Mouse (Mus musculus) left cerebral cortex, postnatal 4 days (tissue): ENCODE results near the gene Gm21800. TPM values are rescaled to one million over a fixed set of nuclear protein-coding genes. Genes with fewer than 3 reads are reported as not detected.
"Not testable (repeated sequence)": the region's sequence is repeated elsewhere in the genome, so short reads cannot be mapped to it uniquely, and the experiment has no call there.

Source experiments
- DNase-seq: peaks from one replicate; pipeline ENCODE4 v3.0.0-alpha.2; 2022
- intact Hi-C: fragments of 180-260 bp; cut with DNase I; formaldehyde crosslinking; loops from one replicate; pipeline ENCODE4 v1.15.1; 2025
- total RNA-seq, 2 experiments: library from RNA; stranded (reverse); gene quantifications; 2 replicates each; pipeline ENCODE4 v1.2.3; 2021

The Gm21800 gene
- not detected for total RNA-seq

- intact Hi-C loops, DNase-seq: not testable (repeated sequence)
Measured at GRCm38 (mm10) chrY:41406198-41406597, at the start of gene Gm21800. Gene Gm21800, plus strand, starts transcription at chrY:41406498.
